Mouse (Mus musculus) erythroblast, embryonic 14.5 days (primary cell): ENCODE measurements around the gene Gpsm2.

Experiments
- GATA1 ChIP-seq: IDR thresholded peaks from 2 replicates; pipeline ENCODE4 v1.6.1; 2012; ENCODE audit warnings: low read length, inconsistent platforms, mixed read lengths
- TAL1 ChIP-seq: IDR thresholded peaks from 3 replicates; pipeline ENCODE4 v1.6.1; 2012; ENCODE audit warnings: low read length, inconsistent platforms, mixed read lengths

DNA sequence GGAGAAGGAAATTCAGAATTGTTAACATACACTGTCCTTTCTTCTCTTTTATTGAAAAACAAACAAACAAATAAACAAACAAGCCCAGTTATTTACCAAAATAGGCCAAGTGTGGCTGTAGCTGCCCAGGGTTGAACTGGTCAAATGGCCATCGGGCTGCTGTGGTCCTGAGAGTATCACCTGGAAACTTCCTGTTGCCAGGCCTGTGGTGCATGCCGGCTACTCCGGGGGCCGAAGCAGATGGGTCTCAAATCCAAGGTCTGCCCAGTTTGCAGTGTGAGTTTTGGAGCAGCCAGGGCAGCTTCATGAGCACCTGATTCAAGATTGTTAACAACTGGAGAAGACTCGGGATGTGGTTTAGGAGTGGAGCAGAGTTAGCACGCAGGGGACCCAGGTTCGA lies 43.4 kb upstream of the Gpsm2 start:
- no peak for TF ChIP-seq TAL1
- no peak for TF ChIP-seq GATA1
